Mouse (Mus musculus) liver, embryonic 11.5 days (tissue): ENCODE results near the gene Tmem9b. TPM values are rescaled to one million over a fixed set of nuclear protein-coding genes. Genes with fewer than 3 reads are reported as not detected.

Experiments
- polyA plus RNA-seq: library from polyadenylated mRNA; unstranded; fragments of >200 nt; fragmentation: Nextera tagmentation; extraction: Ambion mirVana; gene quantifications from 2 replicates; pipeline ENCODE4 v1.2.1, GENCODE M21; 2014

The Tmem9b gene
- polyA plus RNA-seq, 1 experiment from 2014 or later = 51.0 TPM

Other genes with a start within 250 kb of the Tmem9b start
- 0.01 and 0.11 TPM in 2 replicates for gene Trim66, start 244.7 kb downstream of the Tmem9b start, polyA plus RNA-seq
- 184 and 208 TPM in 2 replicates for gene Rpl27a, start 233.7 kb downstream of the Tmem9b start, polyA plus RNA-seq
- gene St5, start 49.3 kb downstream of the Tmem9b start, polyA plus RNA-seq = 38.7 and 38.8 TPM in 2 replicates
- gene Akip1, start 49.2 kb downstream of the Tmem9b start, polyA plus RNA-seq = 52.7 and 54.9 TPM in 2 replicates
- gene BC051019, start 29.0 kb downstream of the Tmem9b start, polyA plus RNA-seq = 0.10 and 0.47 TPM in 2 replicates
- gene Ascl3, start 21.1 kb downstream of the Tmem9b start, polyA plus RNA-seq = not detected in 2 replicates
- 0.30 and 0.52 TPM in 2 replicates for gene Nrip3, start 29.1 kb upstream of the Tmem9b start, polyA plus RNA-seq
- gene Scube2, start 112.8 kb upstream of the Tmem9b start, polyA plus RNA-seq = 0.38 and 0.44 TPM in 2 replicates
- gene Dennd5a, start 207.6 kb upstream of the Tmem9b start, polyA plus RNA-seq = 21.8 and 26.7 TPM in 2 replicates
- gene Tmem41b, start 234.1 kb upstream of the Tmem9b start, polyA plus RNA-seq = 65.0 and 72.6 TPM in 2 replicates